ENCODE assay signal across 20 mouse cellular contexts in genomic region chr16:8997250-8997649, GRCm38 (mm10).
DNase-seq lines count a peak whose midpoint lies in the region; ATAC-seq and TF ChIP-seq lines count a peak whose summit lies in the region.
"Had no signal": no experiment of that assay in that cellular context is flagged by ENCODE, and none has a peak within 500 bp of the region (broad histone marks: within the 10 kb centered on the region; RNA-seq: fewer than 3 reads in every experiment).

No protein-coding gene starts in this region.

- no peaks in the 10 kb centered on the region for H3K9me3 ChIP-seq in hindbrain, embryonic 16.5 days (ENCODE audit: control insufficient read depth, low read length)
- no peaks in the 10 kb centered on the region for H3K9me3 ChIP-seq in hindbrain, embryonic 12.5 days (replicated peaks)
- H3K9me3 ChIP-seq in midbrain, embryonic 15.5 days, result no peaks in the 10 kb centered on the region
- H3K9me3 ChIP-seq in midbrain, embryonic 16.5 days (replicated peaks; ENCODE audit: control insufficient read depth, low read length, poor library complexity, severe bottlenecking), result no peaks in the 10 kb centered on the region
- no peaks in the 10 kb centered on the region for H3K9me3 ChIP-seq in neural tube, embryonic 15.5 days (replicated peaks)
- H3K9me3 ChIP-seq: embryonic facial prominence, embryonic 13.5 days; forebrain, embryonic 13.5 days; heart, embryonic 13.5 days had no signal

- DNase-seq in brain, embryonic 14.5 days (ENCODE audit: low read depth), result peak; percentile 44
- no peak for DNase-seq in Muller cell, postnatal 12 days (ENCODE audit: inconsistent ontology term)
- DNase-seq: adrenal gland, postnatal 10 days; cerebellum, adult 18-20 months; cerebellum, adult 9-11 months; cerebellum, postnatal 36 days; gastrocnemius, adult 2 months; gastrocnemius, postnatal 36 days; heart, adult 11 months; heart, postnatal 4 days had no signal

- TF ChIP-seq CTCF in brain, embryonic 14.5 days (IDR thresholded peaks at IDR 0.05; ENCODE audit: borderline replicate concordance, extremely low read depth, insufficient read depth, insufficient read length), result no peak

- no peaks in the 10 kb centered on the region for H3K27me3 ChIP-seq in hindbrain, embryonic 16.5 days (replicated peaks; ENCODE audit: control insufficient read depth, insufficient read depth, low read length)
- no peaks in the 10 kb centered on the region for H3K27me3 ChIP-seq in hindbrain, embryonic 12.5 days
- no peaks in the 10 kb centered on the region for H3K27me3 ChIP-seq in midbrain, embryonic 15.5 days (replicated peaks)
- H3K27me3 ChIP-seq in midbrain, embryonic 16.5 days (ENCODE audit: control insufficient read depth, insufficient read depth, low read depth, low read length), result no peaks in the 10 kb centered on the region
- H3K27me3 ChIP-seq in neural tube, embryonic 15.5 days (replicated peaks), result no peaks in the 10 kb centered on the region
- H3K27me3 ChIP-seq: embryonic facial prominence, embryonic 13.5 days; forebrain, embryonic 13.5 days; heart, embryonic 13.5 days had no signal

- no peak overlapping the region for H3K9ac ChIP-seq in hindbrain, embryonic 16.5 days (ENCODE audit: low read depth, low read length)
- no peak overlapping the region for H3K9ac ChIP-seq in hindbrain, embryonic 12.5 days
- H3K9ac ChIP-seq in midbrain, embryonic 15.5 days, result no peak overlapping the region
- no peak overlapping the region for H3K9ac ChIP-seq in midbrain, embryonic 16.5 days (ENCODE audit: low read depth, low read length)
- H3K9ac ChIP-seq in neural tube, embryonic 15.5 days (replicated peaks), result no peak overlapping the region
- H3K9ac ChIP-seq: embryonic facial prominence, embryonic 13.5 days; forebrain, embryonic 13.5 days; heart, embryonic 13.5 days had no signal

- no peak overlapping the region for H3K4me2 ChIP-seq in hindbrain, embryonic 16.5 days (ENCODE audit: low read length)
- H3K4me2 ChIP-seq in hindbrain, embryonic 12.5 days (replicated peaks), result no peak overlapping the region
- no peak overlapping the region for H3K4me2 ChIP-seq in midbrain, embryonic 15.5 days
- no peak overlapping the region for H3K4me2 ChIP-seq in midbrain, embryonic 16.5 days (ENCODE audit: low read length)
- H3K4me2 ChIP-seq in neural tube, embryonic 15.5 days, result no peak overlapping the region
- H3K4me2 ChIP-seq: embryonic facial prominence, embryonic 13.5 days; forebrain, embryonic 13.5 days; heart, embryonic 13.5 days had no signal

- ATAC-seq in hindbrain, embryonic 16.5 days, result peak; percentile 50; the same call in 1 of the 2 replicates
- ATAC-seq in hindbrain, embryonic 12.5 days (ENCODE audit: low FRiP score), result no peak
- ATAC-seq in midbrain, embryonic 15.5 days (replicated peaks), result 0 out of 2 replicates have a peak, but pooled peaks have one; percentile 27
- ATAC-seq in midbrain, embryonic 16.5 days, result no peak
- peak; percentile 79 for ATAC-seq in neural tube, embryonic 15.5 days (ENCODE audit: low FRiP score)
- ATAC-seq: forebrain, embryonic 13.5 days; inflammation-experienced regulatory T-cells, adult 6 months; intestine, postnatal 0 days had no signal

- 65% methylated on average over 5 of the region's 5 CpGs for WGBS in hindbrain, embryonic 16.5 days
- WGBS in hindbrain, embryonic 12.5 days, result 77% methylated on average over 5 of the region's 5 CpGs
- WGBS in midbrain, embryonic 15.5 days, result 69% methylated on average over 5 of the region's 5 CpGs
- 76% methylated on average over 5 of the region's 5 CpGs for WGBS in midbrain, embryonic 16.5 days
- WGBS in neural tube, embryonic 15.5 days, result 58% methylated on average over 5 of the region's 5 CpGs

- TF ChIP-seq POLR2A in brain, embryonic 14.5 days (IDR thresholded peaks at IDR 0.05; ENCODE audit: borderline replicate concordance, extremely low read depth, insufficient read depth, insufficient read length, poor library complexity, severe bottlenecking), result no peak

- H3K4me1 ChIP-seq in hindbrain, embryonic 16.5 days (ENCODE audit: control insufficient read depth, insufficient read depth, low read depth, low read length), result no peaks in the 10 kb centered on the region
- H3K4me1 ChIP-seq in hindbrain, embryonic 12.5 days, result no peaks in the 10 kb centered on the region
- H3K4me1 ChIP-seq in midbrain, embryonic 15.5 days, result no peaks in the 10 kb centered on the region
- no peaks in the 10 kb centered on the region for H3K4me1 ChIP-seq in midbrain, embryonic 16.5 days (ENCODE audit: control insufficient read depth, insufficient read depth, low read length)
- H3K4me1 ChIP-seq in neural tube, embryonic 15.5 days, result peaks cover 9% of the 10 kb centered on the region; the same call in 1 of the 2 replicates
- H3K4me1 ChIP-seq: embryonic facial prominence, embryonic 13.5 days; forebrain, embryonic 13.5 days; heart, embryonic 13.5 days had no signal

- no peaks in the 10 kb centered on the region for H3K36me3 ChIP-seq in hindbrain, embryonic 16.5 days (ENCODE audit: control insufficient read depth, insufficient read depth, low read length)
- H3K36me3 ChIP-seq in hindbrain, embryonic 12.5 days, result no peaks in the 10 kb centered on the region
- no peaks in the 10 kb centered on the region for H3K36me3 ChIP-seq in midbrain, embryonic 15.5 days (replicated peaks)
- H3K36me3 ChIP-seq in midbrain, embryonic 16.5 days (ENCODE audit: control insufficient read depth, insufficient read depth, low read length), result no peaks in the 10 kb centered on the region
- H3K36me3 ChIP-seq in neural tube, embryonic 15.5 days, result no peaks in the 10 kb centered on the region
- H3K36me3 ChIP-seq: embryonic facial prominence, embryonic 13.5 days; heart, embryonic 13.5 days had no signal

- H3K4me3 ChIP-seq in hindbrain, embryonic 16.5 days (ENCODE audit: low read length), result no peak overlapping the region
- H3K4me3 ChIP-seq in hindbrain, embryonic 12.5 days, result no peak overlapping the region
- H3K4me3 ChIP-seq in midbrain, embryonic 15.5 days, result no peak overlapping the region
- H3K4me3 ChIP-seq in midbrain, embryonic 16.5 days (ENCODE audit: low read depth, low read length), result no peak overlapping the region
- no peak overlapping the region for H3K4me3 ChIP-seq in neural tube, embryonic 15.5 days (replicated peaks)
- H3K4me3 ChIP-seq: embryonic facial prominence, embryonic 13.5 days; forebrain, embryonic 13.5 days; gastrocnemius, adult 2 months; heart, embryonic 13.5 days had no signal

- H3K27ac ChIP-seq in hindbrain, embryonic 16.5 days (ENCODE audit: low read depth, low read length), result no peak overlapping the region
- H3K27ac ChIP-seq in hindbrain, embryonic 12.5 days, result no peak overlapping the region
- no peak overlapping the region for H3K27ac ChIP-seq in midbrain, embryonic 15.5 days
- H3K27ac ChIP-seq in midbrain, embryonic 16.5 days (ENCODE audit: low read length), result no peak overlapping the region
- H3K27ac ChIP-seq in neural tube, embryonic 15.5 days (replicated peaks), result peak overlapping the region; percentile 63; the same call in 1 of the 2 replicates
- H3K27ac ChIP-seq: embryonic facial prominence, embryonic 13.5 days; forebrain, embryonic 13.5 days; gastrocnemius, adult 2 months; heart, embryonic 13.5 days had no signal

Comparison
In these comparisons a context has a peak if more than half of its experiments do, and no peak if none do; other contexts are left out.
1. ATAC-seq: peak in hindbrain, embryonic 16.5 days (single experiment), midbrain, embryonic 15.5 days (single experiment) and neural tube, embryonic 15.5 days (single experiment); none in hindbrain, embryonic 12.5 days (single experiment) and midbrain, embryonic 16.5 days (single experiment).